Mouse (Mus musculus) bone marrow macrophage, adult 2 months (primary cell): ENCODE measurements around the gene Begain.

Experiments used
- CTCF ChIP-seq: IDR thresholded peaks from 2 replicates; pipeline ENCODE4 v1.5.1; 2012; ENCODE audit warnings: low read depth, mild to moderate bottlenecking, low read length, moderate library complexity
- POLR2A ChIP-seq: IDR thresholded peaks from 2 replicates; pipeline ENCODE4 v1.6.1; 2012; ENCODE audit warnings: mild to moderate bottlenecking, low read depth, low read length, borderline replicate concordance

- TF ChIP-seq POLR2A (no peak), CTCF (peak; percentile 36; the same call in 1 of the 2 replicates)
Observed at GRCm38 (mm10) chr12:109044497-109044896, 23.5 kb downstream of the Begain start.
